Mouse (Mus musculus) MEL (cell line): ENCODE data around the gene Tuba3a. TPM values are rescaled to one million over a fixed set of nuclear protein-coding genes. Genes with fewer than 3 reads are reported as not detected.
A peak's percentile ranks its signal among the peaks of the same experiment; 100 is the strongest.
"Not testable (repeated sequence)": the region's sequence is repeated elsewhere in the genome, so short reads cannot be mapped to it uniquely, and the experiment has no call there.

Experiments
- DNase-seq: peaks from one replicate; pipeline ENCODE4 v3.0.0; 2011; ENCODE audit warnings: low read depth, low spot score
- H3K27ac ChIP-seq: 2 replicates; pipeline ENCODE4 v1.5.1; 2012; ENCODE audit warnings: low read depth, mild to moderate bottlenecking, control low read depth, low read length, moderate library complexity; ENCODE audit not compliant: control insufficient read depth
- H3K27me3 ChIP-seq, 2 experiments: fragments of 150-350 bp in 1 of 2; sonication (generic) in 1 of 2; 2 replicates each; pipeline ENCODE4 v1.6.1; 2012; ENCODE audit warnings: low read length in 2 of 2, mild to moderate bottlenecking in 2 of 2, improper control_type of control experiment in 1 of 2, moderate library complexity in 1 of 2; ENCODE audit not compliant: insufficient read depth in 2 of 2, control insufficient read depth in 1 of 2
- H3K36me3 ChIP-seq, 2 experiments: 2 replicates each; pipeline ENCODE4 v1.6.1; 2012 to 2014; ENCODE audit warnings: low read length in 2 of 2, improper control_type of control experiment in 1 of 2, inconsistent platforms in 1 of 2, mild to moderate bottlenecking in 1 of 2; ENCODE audit not compliant: insufficient read depth in 2 of 2, control insufficient read depth in 1 of 2
- H3K4me1 ChIP-seq, 2 experiments: fragments of 150-350 bp in 1 of 2; sonication (generic) in 1 of 2; 2 replicates each; pipeline ENCODE4 v1.6.1; 2012; ENCODE audit warnings: low read length in 2 of 2, improper control_type of control experiment in 1 of 2, mild to moderate bottlenecking in 1 of 2; ENCODE audit not compliant: insufficient read depth in 2 of 2, control insufficient read depth in 1 of 2
- H3K4me3 ChIP-seq, 2 experiments: fragments of 150-350 bp in 1 of 2; sonication (generic) in 1 of 2; 2 replicates each; pipeline ENCODE4 v1.5.1; 2012; ENCODE audit warnings: low read depth in 2 of 2, low read length in 2 of 2, mild to moderate bottlenecking in 2 of 2, moderate library complexity in 2 of 2, control low read depth in 1 of 2, improper control_type of control experiment in 1 of 2; ENCODE audit not compliant: control insufficient read depth in 1 of 2, insufficient read depth in 1 of 2
- H3K79me2 ChIP-seq: 2 replicates; pipeline ENCODE4 v1.6.1; 2012; ENCODE audit warnings: mild to moderate bottlenecking, low read length, moderate library complexity; ENCODE audit not compliant: control insufficient read depth, poor library complexity, insufficient read depth
- H3K9ac ChIP-seq: 2 replicates; pipeline ENCODE4 v1.6.1; 2012; ENCODE audit warnings: low read depth, mild to moderate bottlenecking, control low read depth, low read length, moderate library complexity; ENCODE audit not compliant: control insufficient read depth, poor library complexity, severe bottlenecking
- H3K9me3 ChIP-seq: fragments of 150-350 bp; sonication (generic); replicated peaks from 2 replicates; pipeline ENCODE4 v1.6.1; 2012; ENCODE audit warnings: mild to moderate bottlenecking, low read length, improper control_type of control experiment, moderate library complexity; ENCODE audit not compliant: insufficient read depth
- BHLHE40 ChIP-seq: IDR thresholded peaks from 2 replicates; pipeline ENCODE4 v1.6.1; 2012; ENCODE audit warnings: low read depth, mild to moderate bottlenecking, inconsistent platforms, low read length, improper control_type of control experiment, borderline replicate concordance
- CTCF ChIP-seq, 3 experiments: IDR thresholded peaks in 2 of 3; conservative IDR thresholded peaks in 1 of 3; 2 replicates each; pipeline ENCODE4 v1.5.1; 2011 to 2012; ENCODE audit warnings: low read length in 3 of 3, low read depth in 2 of 3, mild to moderate bottlenecking in 2 of 3, improper control_type of control experiment in 1 of 3, inconsistent platforms in 1 of 3, mixed read lengths in 1 of 3, moderate library complexity in 1 of 3; ENCODE audit not compliant: control insufficient read depth in 1 of 3, insufficient read depth in 1 of 3, poor library complexity in 1 of 3, severe bottlenecking in 1 of 3
- ELF1 ChIP-seq: IDR thresholded peaks from 2 replicates; pipeline ENCODE4 v1.6.1; 2014; ENCODE audit warnings: low read depth, mild to moderate bottlenecking, inconsistent platforms, low read length, improper control_type of control experiment, moderate library complexity
- EP300 ChIP-seq, 2 experiments: IDR thresholded peaks; 2 replicates each; pipeline ENCODE4 v1.6.1; 2011; ENCODE audit warnings: improper control_type of control experiment in 2 of 2, low read length in 2 of 2, low read depth in 1 of 2, mild to moderate bottlenecking in 1 of 2
- HCFC1 ChIP-seq: IDR thresholded peaks from 2 replicates; pipeline ENCODE4 v1.6.1; 2012; ENCODE audit warnings: low read depth, mild to moderate bottlenecking, inconsistent platforms, low read length, improper control_type of control experiment, moderate library complexity
- JUND ChIP-seq: IDR thresholded peaks from 2 replicates; pipeline ENCODE4 v1.6.1; 2011; ENCODE audit warnings: low read depth, mild to moderate bottlenecking, improper control_type of control experiment, low read length
- KAT2A ChIP-seq: conservative IDR thresholded peaks from 2 replicates; pipeline ENCODE4 v1.6.1; 2012; ENCODE audit warnings: low read depth, low read length, improper control_type of control experiment, inconsistent platforms
- MAFK ChIP-seq: IDR thresholded peaks from 2 replicates; pipeline ENCODE4 v1.6.1; 2011; ENCODE audit warnings: low read depth, mild to moderate bottlenecking, low read length, improper control_type of control experiment, borderline replicate concordance
- MAZ ChIP-seq: IDR thresholded peaks from 2 replicates; pipeline ENCODE4 v1.6.1; 2012; ENCODE audit warnings: low read depth, mild to moderate bottlenecking, inconsistent platforms, low read length, improper control_type of control experiment
- MXI1 ChIP-seq: IDR thresholded peaks from 2 replicates; pipeline ENCODE4 v1.6.1; 2011; ENCODE audit warnings: mild to moderate bottlenecking, low read depth, low read length, improper control_type of control experiment
- MYB ChIP-seq: IDR thresholded peaks from 2 replicates; pipeline ENCODE4 v1.6.1; 2011; ENCODE audit warnings: mild to moderate bottlenecking, low read depth, low read length, improper control_type of control experiment
- MYC ChIP-seq: IDR thresholded peaks from 2 replicates; pipeline ENCODE4 v1.6.1; 2011; ENCODE audit warnings: low read depth, mild to moderate bottlenecking, low read length, improper control_type of control experiment, moderate library complexity
- NELFE ChIP-seq: IDR thresholded peaks from 2 replicates; pipeline ENCODE4 v1.6.1; 2011; ENCODE audit warnings: low read depth, low read length, improper control_type of control experiment
- POLR2AphosphoS5 ChIP-seq: IDR thresholded peaks from 2 replicates; pipeline ENCODE4 v1.6.1; 2012; ENCODE audit warnings: low read depth, borderline replicate concordance, mild to moderate bottlenecking, inconsistent platforms, low read length, moderate library complexity, mixed read lengths
- RCOR1 ChIP-seq: IDR thresholded peaks from 2 replicates; pipeline ENCODE4 v1.6.1; 2012; ENCODE audit warnings: low read depth, mild to moderate bottlenecking, inconsistent platforms, low read length, improper control_type of control experiment
- SMC3 ChIP-seq: IDR thresholded peaks from 2 replicates; pipeline ENCODE4 v1.6.1; 2011; ENCODE audit warnings: low read depth, low read length, improper control_type of control experiment
- TCF12 ChIP-seq: IDR thresholded peaks from 2 replicates; pipeline ENCODE4 v1.6.1; 2014; ENCODE audit warnings: low read depth, mild to moderate bottlenecking, inconsistent platforms, low read length, improper control_type of control experiment, moderate library complexity
- ZMIZ1 ChIP-seq: IDR thresholded peaks from 2 replicates; pipeline ENCODE4 v1.6.1; 2012; ENCODE audit warnings: low read depth, mild to moderate bottlenecking, inconsistent platforms, low read length, improper control_type of control experiment, moderate library complexity
- ZNF384 ChIP-seq: IDR thresholded peaks from 2 replicates; pipeline ENCODE4 v1.6.1; 2012; ENCODE audit warnings: low read depth, mild to moderate bottlenecking, inconsistent platforms, low read length, improper control_type of control experiment
- polyA plus RNA-seq, 2 experiments: library from polyadenylated mRNA; stranded (reverse) in 1 of 2; unstranded in 1 of 2; fragments of >175 nt in 1 of 2; fragments of >200 nt in 1 of 2; gene quantifications; 2 replicates each; pipeline versions ENCODE4 v1.2.1 to v1.2.4; 2012; ENCODE audit warnings: low replicate concordance in 2 of 2, low read depth in 1 of 2; ENCODE audit not compliant: insufficient read length in 2 of 2, insufficient read depth in 1 of 2, missing spikeins in 1 of 2
- total RNA-seq: library from RNA; depleted of rRNA; stranded (reverse); fragments of 300-350 nt; gene quantifications from 2 replicates; pipeline ENCODE4 v1.2.3, GENCODE M21; 2012

The Tuba3a gene
- total and polyA plus RNA-seq, 3 experiments, result 0.06 TPM; not detected in 2

DNA sequence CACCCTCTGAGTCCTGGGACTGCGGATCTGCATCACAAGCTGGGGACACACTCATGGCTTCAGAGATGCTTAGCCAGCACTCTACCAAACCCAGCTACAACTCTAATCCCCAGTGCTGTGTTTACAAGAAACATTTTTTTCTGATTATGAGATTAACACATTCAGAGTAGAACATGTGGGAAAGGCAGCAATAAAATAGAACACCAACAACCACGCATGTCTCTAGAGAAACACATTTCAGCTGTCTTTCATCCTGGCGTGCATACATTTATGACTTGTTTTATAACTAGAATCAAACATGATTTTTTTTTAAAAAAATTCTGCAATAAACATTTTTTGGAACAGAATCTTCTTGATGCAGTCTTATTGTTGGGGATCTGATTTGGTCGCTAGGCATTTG, 1.1 kb upstream of the Tuba3a start:
- Histone ChIP-seq H3K4me1 (no peaks in the 10 kb centered on the region), H3K27me3 (peaks cover 7 to 18% of the 10 kb centered on the region in 2 experiments), H3K9ac (no peak overlapping the region), H3K4me3 (no peak overlapping the region), H3K36me3 (no peaks in the 10 kb centered on the region), H3K27ac (no peak overlapping the region), H3K9me3 (no peaks in the 10 kb centered on the region), H3K79me2 (no peaks in the 10 kb centered on the region)
- no peak for TF ChIP-seq KAT2A
- TF ChIP-seq EP300 (IDR thresholded peaks at IDR 0.05; ENCODE audit: low read depth in 1 of 2, low read length in 2 of 2), result no peak
- DNase-seq, result no peak

DNA sequence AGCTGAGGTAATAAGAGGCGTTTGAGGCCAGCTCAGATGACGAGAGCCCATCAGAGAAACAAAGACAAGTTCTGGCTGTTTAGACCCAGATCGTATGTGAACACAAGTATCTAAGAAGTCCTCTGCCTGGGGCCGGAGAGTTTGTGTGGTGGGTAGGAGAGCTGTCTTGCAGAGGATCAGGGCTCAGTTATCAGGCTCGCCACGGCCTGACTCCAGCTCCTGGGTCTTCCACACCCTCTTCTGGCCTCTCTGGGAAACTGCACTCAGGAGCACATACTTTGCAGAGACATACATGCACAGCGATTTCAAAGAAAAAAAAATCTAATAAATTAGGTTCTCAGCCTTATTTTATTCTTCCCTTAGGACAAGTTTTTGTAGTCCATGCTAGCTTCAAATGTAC, 1.1 kb downstream of the Tuba3a start:
- Histone ChIP-seq H3K4me3 (no peak overlapping the region), H3K9me3 (no peaks in the 10 kb centered on the region), H3K27me3 (peaks cover 3 to 12% of the 10 kb centered on the region in 2 experiments), H3K4me1 (no peaks in the 10 kb centered on the region), H3K9ac (no peak overlapping the region), H3K27ac (no peak overlapping the region), H3K79me2 (no peaks in the 10 kb centered on the region), H3K36me3 (no peaks in the 10 kb centered on the region)
- TF ChIP-seq NELFE (no peak), POLR2AphosphoS5 (no peak), CTCF (IDR thresholded peaks at IDR 0.05 in 2 of 3, conservative IDR thresholded peaks at IDR 0.05 in 1 of 3; ENCODE audit: control insufficient read depth in 1 of 3, insufficient read depth in 1 of 3, low read depth in 2 of 3, low read length in 3 of 3, poor library complexity in 1 of 3, severe bottlenecking in 1 of 3) (peak in 2 of 3 experiments; percentile 7 to 11; a peak in 1 of 6 replicates)
- DNase-seq, result no peak

DNA sequence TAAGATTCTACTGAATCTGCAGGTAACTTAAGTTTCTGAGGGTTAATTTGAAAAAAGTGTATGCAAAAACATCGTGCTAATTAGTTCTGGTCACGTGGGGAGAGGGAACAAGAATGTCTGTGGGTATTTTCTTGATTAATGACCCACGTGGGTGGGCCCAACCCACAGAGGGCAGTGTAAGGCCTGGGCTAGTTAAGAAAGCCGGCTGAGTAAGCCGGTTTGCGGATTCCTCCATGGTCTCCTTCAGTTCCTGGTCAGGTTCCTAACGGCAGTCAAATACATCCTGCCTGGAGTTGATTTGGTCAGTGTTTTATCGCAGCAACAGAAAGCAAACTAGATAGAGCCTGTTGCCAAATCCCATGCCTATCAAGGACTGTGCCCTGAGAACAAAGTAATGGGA, 1.6 kb downstream of the Tuba3a start:
- H3K36me3 ChIP-seq, result no peaks in the 10 kb centered on the region
- TF ChIP-seq MXI1 (no peak), RCOR1 (no peak), POLR2AphosphoS5 (no peak), HCFC1 (no peak), MAFK (no peak), MAZ (no peak), ELF1 (no peak), JUND (no peak), ZMIZ1 (no peak), SMC3 (no peak), MYB (no peak), CTCF (IDR thresholded peaks at IDR 0.05 in 2 of 3, conservative IDR thresholded peaks at IDR 0.05 in 1 of 3; ENCODE audit: control insufficient read depth in 1 of 3, insufficient read depth in 1 of 3, low read depth in 2 of 3, low read length in 3 of 3, poor library complexity in 1 of 3, severe bottlenecking in 1 of 3) (no peak), BHLHE40 (no peak), ZNF384 (no peak), TCF12 (no peak), MYC (no peak)
- peaks cover 3 to 8% of the 10 kb centered on the region in 2 experiments; a peak in 3 of 4 replicates for H3K27me3 ChIP-seq
- no peaks in the 10 kb centered on the region for H3K4me1 ChIP-seq
- no peak overlapping the region for H3K9ac ChIP-seq
- H3K27ac ChIP-seq, result no peak overlapping the region
- DNase-seq, result no peak
- no peaks in the 10 kb centered on the region for H3K79me2 ChIP-seq
- no peak overlapping the region for H3K4me3 ChIP-seq
- no peaks in the 10 kb centered on the region for H3K9me3 ChIP-seq

DNA sequence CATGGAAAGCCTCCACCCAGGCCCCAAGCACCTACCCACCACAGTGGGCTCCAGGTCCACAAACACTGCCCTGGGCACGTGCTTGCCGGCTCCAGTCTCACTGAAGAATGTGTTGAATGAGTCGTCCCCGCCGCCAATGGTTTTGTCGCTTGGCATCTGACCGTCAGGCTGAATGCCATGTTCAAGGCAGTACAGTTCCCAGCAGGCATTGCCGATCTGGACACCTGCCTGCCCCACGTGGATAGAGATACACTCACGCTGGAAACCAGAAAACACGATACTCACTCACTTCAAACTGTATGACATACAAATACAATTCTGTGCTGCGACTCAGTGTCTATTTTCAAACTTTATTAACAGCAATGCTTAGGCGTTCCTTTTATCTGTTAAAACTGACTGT, 3.1 kb downstream of the Tuba3a start:
- not testable (repeated sequence) for H3K4me1 ChIP-seq, H3K27ac ChIP-seq, H3K79me2 ChIP-seq, H3K9ac ChIP-seq, H3K4me3 ChIP-seq, H3K36me3 ChIP-seq, H3K27me3 ChIP-seq, H3K9me3 ChIP-seq, DNase-seq
